Mouse (Mus musculus): ENCODE data around the gene Abcf1. TPM values are rescaled to one million over a fixed set of nuclear protein-coding genes. Genes with fewer than 3 reads are reported as not detected.
"Not testable (repeated sequence)": the region's sequence is repeated elsewhere in the genome, so short reads cannot be mapped to it uniquely, and the experiment has no call there.

The Abcf1 gene
- 10 to 100 TPM; 64.6 to 68.1 TPM for total RNA-seq (2021)
- long read RNA-seq, experiment 1, transcript Abcf1-205 (4 exons, 855 nt), result minor isoform, 33 of 104 reads
- long read RNA-seq, experiment 1, transcript Abcf1-201 (23 exons, 3,161 nt), result major isoform, 38 of 104 reads
- long read RNA-seq, experiment 1, partial matches to known transcripts, result 30 of 104 reads
- long read RNA-seq, experiment 1, other reads (novel, unspliced or antisense), result 3 of 104 reads
- long read RNA-seq, experiment 2, transcript Abcf1-205 (4 exons, 855 nt), result minor isoform, 29 of 146 reads
- long read RNA-seq, experiment 2, transcript Abcf1-201 (23 exons, 3,161 nt), result major isoform, 91 of 146 reads
- long read RNA-seq, experiment 2, partial matches to known transcripts, result 21 of 146 reads
- long read RNA-seq, experiment 2, other reads (novel, unspliced or antisense), result 5 of 146 reads

DNA sequence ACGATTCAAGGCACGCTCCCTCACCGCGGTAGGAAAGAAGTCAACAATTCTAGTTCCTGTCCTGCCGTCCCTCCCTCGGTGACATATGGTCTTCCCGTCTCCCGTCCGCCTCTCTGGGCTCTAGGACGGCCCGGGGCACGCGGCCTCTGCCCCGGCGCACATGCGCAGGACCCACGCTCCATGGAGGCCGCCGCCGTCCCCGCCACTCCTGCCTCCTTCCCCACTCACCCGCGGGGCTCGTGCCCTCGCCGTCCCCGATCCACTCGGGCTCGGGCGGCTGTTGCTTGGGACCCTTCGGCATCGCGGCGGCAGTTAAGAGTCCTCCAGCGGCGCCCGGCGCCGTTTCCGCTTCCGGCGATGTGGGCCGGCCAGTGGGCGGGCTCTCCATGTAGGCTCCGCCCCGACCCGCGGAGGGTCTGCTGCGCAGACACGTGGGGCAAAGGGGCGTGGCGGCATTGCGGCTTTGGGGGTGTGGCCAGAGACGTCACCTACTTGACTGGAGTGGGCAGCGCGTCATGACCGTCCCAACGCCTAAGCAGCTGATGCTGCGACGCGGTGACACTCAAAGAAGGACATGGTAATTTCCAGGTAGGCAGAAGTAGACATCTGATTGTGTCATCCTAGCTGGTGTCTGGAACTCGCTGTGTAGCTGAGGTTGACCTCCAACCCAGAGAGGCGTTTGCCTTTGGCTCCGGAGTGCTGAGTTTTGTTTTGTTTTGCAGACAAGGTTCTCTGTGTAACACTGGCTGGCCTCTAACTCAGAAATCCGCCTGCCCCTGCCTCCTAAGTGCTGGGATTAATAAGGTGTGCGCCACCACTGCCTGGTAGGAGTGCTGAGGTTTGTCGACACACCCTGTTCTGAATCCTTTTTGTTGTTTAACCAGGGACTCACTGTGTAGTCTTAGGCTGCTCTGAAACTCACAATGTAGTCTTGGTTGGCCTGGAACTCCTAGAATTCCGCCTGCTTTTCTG is at the start of gene Abcf1:
Gene Abcf1, minus strand, starts transcription at position 344 of the 972 bp plus-strand sequence.
- peak; percentile 96 for DNase-seq

DNA sequence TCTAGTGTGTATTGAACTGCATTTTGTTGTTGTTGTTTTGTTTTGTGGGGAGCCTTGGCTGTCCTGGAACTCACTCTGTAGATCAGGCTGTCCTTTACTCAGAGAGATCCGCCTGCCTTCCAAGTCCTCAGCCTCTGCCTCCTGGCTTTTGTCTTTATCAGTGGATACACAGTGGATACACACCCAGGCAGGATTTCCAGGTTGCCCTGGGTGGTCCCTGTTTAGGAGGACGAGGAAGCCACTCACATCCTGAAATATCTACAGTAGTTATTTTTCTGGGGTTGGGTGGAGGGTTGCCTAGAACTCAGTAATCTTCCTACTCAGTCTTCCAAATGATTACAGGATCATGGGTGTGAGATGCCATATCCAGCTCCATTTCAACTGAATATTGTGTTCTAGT is 49.4 kb upstream of the Abcf1 start:
- no peak for DNase-seq

DNA sequence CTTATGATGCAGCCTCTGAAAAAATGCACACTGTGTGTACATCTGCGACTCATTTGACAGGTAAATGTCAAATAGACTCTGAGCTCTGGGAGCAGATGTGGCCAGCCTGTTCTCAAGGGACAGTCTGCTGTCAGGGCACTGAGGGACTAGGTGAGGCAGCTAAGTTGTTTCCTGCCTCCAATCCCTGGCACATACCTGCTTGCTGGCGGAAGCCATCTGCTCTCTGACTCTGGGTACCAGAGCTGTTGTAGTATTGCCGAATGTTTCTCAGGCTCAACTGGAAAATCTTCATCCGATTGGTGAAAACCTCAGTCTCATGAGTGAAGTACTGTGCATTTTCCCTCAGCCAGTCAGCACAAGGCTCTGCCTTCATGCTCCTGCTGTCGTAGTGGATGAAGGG is 47.5 kb upstream of the Abcf1 start:
- no peak for DNase-seq

DNA sequence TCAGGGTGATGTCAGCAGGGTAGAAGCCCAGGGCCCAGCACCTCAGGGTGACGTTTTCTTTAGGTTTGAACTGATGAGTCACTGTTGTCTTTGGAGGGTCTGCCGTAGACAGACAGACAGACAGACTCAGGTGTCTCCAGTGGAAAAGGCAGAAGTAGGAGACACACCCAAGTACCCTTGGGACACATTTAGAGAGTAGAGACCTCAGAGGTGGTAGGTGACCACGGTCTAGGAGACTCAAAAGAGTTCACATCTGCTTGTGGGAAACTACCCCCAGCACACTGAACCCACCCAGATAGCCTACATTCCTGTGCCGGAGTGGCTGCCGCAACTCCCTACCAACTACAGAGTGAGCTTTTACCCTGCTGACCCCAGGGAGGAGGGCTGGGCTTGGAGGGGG is 45.4 kb upstream of the Abcf1 start:
- no peak for DNase-seq

DNA sequence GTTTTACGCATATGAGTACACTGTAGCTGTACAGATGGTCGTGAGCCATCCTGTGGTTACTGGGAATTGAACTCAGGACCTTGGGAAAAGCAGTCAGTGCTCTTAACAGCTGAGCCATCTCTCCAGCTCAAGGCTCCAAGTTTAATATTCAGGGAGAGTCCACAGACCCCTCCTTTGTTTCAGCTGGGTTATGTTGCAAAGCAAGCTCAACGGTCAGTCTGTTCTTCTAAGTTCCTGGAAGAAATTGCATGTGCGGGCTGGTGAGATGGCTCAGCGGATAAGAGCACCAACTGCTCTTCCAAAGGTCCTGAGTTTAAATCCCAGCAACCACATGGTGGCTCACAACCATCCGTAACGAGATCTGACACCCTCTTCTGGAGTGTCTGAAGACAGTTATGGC is 34.8 kb upstream of the Abcf1 start:
- DNase-seq, result not testable (repeated sequence)

DNA sequence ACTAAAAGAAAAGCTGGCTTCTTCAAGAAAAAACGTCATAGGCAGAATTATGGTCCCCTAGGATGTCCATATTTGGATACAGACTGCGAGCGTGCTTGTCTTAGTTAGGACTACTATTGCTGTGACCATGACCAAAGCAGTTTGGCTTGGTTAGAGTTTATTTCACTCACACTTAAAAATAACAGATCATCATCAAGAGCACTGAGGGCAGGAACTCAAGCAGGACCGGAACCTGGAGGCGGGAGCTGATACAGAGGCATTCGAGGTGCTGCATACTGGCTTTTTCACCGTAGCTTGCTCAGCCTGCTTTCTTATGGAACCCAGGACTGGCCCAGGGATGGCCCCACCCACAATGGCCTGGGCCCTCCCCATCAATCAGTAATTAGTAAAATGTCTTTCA is 33.8 kb upstream of the Abcf1 start:
- no peak for DNase-seq

DNA sequence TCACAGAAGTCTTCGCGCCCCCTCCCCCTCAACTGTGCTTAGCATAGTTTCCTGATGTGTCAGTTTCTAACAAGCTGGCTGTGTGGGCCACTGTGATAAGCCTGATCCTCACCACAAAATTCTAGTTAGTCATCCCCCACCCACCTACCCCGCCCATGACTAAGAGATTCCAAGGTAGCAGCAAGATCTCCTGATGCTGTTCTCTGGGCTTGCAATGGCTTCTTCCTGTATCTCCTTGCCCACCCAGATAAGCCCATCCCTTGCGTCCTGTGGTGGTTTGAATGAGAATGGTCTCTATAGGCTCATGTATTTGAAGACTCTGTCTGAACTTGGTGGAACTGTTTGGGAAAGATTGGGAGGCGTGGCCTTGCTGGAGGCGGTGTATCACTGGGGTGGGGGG is 32.4 kb upstream of the Abcf1 start:
- DNase-seq, result no peak

DNA sequence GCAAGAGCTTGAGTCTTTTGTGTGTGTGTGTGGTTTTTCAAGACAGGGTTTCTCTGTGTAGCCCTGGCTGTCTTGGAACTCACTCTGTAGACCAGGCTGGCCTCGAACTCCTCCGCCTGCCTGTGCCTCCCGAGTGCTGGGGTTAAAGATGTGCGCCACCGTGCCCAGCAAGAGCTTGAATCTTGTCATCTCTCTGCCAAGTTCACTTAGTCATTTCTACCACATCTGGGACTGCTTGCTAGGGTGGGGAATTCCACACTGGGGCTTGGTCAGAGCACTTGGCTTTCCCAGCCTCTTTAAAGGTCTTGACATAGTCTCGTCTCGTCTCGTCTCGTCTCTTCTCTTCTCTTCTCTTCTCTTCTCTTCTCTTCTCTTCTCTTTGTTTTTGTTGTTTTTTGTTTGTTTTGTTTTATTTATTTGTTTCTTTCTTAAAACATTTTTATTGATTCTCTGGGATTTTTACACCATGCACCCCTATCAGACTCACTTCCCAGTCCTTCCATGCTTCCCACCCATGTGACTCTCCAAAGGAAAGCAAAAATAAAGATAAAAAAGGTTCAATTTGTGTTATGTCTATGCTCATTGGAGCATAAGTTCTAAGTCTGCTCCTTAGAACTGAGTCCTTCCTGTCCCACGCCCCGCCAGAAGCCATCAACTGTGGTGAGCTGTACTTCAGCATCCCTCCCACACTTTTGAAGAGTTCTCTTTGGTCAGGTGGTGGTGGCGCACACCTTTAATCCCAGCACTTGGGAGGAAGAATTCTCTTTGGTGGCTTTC is 31.7 kb upstream of the Abcf1 start:
- DNase-seq, result no peak

DNA sequence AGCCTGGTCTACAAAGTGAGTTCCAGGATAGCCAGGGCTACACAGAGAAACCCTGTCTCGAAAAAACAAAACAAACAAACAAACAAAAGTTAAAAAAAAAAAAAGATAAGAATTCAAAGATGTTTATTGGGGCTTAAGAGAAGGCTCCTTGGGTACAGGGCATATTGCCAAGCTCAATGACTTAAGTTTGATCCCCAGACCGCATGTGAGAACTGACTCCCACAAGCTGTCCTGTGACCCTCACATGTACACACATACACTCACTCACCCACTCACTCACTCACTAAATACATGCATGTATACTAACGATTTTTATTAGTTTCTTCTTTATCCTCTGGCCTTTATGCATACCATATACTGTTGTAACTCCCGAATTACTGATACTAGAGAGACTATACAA is 30.8 kb upstream of the Abcf1 start:
- DNase-seq, result no peak

DNA sequence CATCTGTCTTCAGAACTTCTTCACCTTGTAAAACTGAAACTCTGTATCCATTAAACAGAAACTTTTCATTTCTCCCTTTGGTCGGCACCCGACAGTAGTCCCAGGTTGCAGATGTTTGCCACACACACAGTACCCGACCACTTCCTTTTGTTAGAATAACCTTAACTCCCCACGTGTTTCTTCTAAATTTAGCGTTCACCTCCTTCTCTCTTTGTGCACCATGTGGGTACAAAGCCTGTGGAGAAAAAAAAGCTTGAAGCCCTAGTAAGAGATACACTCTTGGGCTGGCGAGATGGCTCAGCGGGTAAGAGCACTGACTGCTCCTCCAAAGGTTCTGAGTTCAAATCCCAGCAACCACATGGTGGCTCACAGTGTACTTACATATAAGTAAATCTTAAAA is 29.8 kb upstream of the Abcf1 start:
- DNase-seq, result no peak

DNA sequence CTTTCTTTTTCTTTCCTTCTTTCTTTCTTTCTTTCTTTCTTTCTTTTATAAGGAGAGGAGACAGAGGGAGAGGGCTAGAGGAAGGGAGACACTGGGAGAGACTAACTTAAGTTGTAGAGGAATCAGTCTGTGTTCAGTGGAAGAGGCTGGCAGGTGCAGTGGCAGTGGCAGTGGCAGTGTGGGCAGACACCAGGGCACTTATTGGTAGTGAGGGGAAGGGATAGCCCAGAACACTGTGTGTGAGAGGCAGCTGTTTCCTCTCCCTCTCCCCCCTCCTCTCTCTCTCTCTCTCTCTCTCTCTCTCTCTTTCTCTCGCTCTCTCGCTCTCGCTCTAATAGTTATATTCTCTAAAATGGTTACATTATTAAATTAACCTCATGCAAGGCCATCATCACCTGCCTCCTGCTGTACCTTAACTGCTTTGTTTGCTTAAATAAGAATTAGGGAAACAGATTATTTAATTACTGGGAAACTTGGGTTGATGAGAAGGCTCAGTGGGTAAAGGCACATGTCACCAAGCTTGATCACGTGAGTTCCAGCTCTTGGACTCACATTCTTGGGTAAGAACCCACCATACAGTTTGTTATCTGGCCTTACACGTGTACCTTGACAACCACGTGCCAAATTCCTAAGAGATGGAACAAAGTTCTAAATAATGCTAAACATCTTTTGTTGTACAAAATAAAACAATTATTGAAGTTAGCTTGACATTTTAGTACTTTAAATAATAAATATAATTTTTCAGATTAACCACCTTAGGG is 29.2 kb upstream of the Abcf1 start:
- no peak for DNase-seq

DNA sequence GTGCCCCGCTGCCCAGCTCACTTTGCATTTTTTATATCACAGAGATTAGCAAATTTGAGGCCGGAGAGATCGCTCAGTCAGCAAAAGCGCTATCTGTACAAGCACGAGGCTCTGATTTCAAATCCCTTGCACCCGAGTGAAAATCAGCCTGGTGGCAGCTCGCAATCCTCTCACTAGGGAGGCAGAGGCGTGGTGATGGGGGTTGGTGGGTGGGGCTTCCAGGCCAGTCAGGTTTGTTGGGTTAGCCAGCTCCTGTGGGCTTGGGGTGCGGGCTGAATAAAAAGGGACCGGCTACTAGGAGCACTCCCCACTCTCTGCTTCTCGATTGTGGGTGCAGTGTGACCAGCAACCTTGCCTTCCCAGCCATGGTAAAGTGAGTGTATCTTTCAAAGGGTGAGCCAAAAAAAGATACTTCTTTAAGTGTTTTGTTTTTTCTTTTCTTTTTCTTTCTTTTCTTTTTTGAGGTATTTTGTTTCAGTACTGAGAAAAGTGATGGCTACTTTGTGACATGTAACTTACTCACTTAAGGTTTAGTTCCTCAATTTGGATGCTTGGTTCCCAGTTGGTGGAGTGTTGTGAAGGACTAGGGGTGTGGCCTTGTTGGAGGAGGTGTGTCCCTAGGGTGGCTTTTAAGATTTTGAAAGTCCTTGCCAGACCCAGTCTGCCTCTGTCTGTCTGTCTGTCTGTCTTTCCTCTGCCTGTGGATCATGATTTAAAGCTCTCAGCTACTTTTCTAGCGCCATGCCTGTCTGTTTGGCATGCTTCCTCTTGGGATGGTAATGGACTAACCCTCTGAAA is 28.4 kb upstream of the Abcf1 start:
- DNase-seq, result no peak

DNA sequence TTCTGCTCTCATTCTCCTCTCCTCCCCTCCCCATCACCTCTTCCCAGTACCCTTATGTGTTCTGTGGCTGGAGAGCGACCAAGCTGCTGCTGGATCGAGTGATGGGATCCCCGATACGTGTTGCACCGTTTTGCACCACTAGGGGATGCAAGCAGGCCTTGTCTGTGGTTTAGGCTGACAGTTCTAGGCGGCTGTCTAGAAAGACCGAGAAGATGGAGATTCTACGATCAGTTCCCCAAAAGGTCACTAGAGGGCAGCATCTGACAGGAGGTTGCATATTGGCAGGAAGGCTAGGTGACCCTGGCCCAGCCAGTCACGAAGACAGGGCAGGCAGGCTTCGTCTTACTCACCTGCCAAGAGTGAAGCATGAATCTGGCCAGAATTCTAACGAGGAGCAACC is 27.4 kb upstream of the Abcf1 start:
- peak; percentile 88 for DNase-seq

DNA sequence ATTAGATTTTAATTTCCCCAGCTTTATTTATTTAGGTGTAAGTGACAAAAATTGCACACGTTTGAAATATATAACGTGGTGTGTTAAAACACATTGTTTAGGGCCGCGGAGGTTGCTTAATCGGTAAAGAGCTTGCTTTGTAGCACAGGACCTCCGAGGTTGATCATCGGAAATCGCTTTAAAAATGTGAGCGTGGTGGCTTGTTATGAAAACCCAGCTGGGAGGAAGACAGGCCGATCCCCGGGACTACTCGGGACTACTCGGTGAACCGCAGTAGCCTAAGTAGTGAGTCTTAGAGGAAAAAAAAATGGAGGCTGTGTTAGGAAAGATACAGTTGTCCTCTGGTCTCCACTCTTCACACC is 25.3 kb upstream of the Abcf1 start:
- DNase-seq, result no peak

DNA sequence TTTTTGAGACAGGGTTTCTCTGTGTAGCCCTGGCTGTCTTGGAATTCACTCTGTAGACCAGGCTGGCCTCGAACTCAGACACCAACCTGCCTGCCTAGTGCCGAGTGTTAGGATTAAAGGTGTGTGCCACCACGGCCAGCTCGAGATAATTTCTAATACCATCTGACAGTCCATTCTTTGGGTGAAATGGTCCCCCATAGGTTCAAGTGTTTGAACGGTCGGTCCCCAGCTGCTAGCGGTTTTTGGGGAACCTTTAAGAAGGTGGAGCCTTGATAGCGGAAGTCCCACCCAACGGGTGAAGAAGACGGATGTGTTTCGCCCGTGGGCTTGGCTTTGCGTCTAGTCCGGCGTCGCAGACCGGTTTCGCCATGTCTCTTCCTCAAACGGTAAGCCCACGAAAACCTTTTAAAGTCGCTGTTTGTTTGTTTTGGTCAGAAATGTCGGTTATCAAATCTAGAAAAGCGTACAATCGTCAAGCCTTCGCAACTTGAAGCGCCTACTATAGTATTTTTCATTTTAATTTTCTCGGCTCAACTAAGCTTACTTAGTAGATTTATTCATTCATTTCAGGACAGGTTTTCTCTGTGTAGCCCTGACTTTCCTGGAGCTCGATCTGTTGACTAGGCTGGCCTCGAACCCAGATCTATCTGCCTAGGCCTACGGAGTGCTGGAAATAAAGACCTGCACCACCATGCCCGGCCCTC is 24.8 kb upstream of the Abcf1 start:
- DNase-seq, result peak; percentile 77

DNA sequence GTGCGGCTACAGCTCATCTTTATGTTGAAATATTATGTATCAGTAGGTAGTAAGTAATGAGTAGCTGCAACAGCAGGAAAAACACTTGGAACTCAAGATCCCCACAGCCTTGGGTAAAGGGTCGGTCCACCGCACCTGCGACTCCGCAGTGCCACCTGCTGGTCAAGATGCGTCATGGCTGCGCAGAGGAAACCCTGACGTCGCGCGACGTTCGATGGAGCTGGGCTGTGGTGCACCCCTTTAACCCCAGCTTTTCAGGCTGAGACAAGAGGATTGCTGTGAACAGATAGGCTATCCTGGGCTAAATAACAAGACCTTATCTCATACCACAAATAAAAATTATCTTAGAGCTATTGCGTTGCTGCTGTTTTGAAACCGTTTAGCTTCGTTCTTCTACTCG is 24.1 kb upstream of the Abcf1 start:
- peak; percentile 54 for DNase-seq

DNA sequence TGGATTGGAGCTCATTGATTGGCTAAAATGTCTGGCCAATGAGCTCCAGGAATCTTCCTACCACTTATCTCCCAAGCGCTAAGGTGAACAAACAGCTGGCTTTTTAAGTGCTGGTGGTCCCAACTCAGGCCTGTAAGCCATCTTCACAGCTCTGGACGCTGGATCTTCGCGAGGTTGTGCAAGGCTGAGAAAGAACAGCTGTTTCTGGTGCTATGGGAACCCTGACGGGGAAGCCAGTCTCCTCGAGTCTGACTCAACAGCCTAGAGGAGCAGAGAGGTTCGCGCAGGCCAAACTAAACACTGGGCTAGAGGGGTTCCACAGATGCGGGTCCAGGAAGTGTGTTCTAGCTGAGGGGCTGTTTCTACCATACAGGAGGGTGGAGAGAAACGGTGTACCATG is 22.2 kb upstream of the Abcf1 start:
- no peak for DNase-seq

DNA sequence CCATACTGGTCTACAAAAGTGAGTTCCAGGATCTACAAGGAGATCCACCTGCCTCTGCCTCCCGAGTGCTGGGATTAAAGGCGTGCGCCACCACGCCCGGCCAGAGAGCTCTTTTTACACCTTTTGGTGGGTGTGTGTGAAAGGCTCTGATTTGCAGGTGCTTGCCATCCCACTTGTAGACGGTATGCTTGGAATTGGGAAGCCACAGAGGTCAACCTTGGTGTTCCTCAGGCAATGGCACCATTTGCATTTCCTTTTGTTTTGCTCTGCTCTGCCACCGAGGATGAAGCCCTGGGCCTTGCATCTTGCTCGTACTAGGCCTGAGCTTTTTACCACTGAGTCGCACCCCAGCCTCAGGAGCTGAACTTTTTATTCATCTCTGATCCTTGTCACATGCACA is 12.2 kb upstream of the Abcf1 start:
- no peak for DNase-seq

DNA sequence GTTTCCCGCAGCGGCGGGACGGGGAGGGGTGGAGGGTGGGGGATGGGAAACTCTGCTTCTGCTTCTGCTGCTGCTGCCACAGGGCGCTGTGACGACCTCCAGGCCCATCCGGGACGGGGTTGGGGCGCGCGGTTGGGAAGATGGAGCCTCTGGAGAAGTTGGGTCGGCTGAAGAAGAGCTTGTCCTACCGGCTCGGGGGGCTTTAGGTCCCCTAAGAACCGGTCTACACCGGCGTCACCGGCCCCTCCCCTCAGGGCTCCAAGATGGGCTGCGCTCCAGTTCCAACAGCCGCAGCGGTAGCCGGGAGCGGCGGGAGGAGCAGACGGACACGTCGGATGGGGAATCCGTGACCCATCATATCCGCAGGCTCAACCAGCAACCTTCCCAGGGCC is 10.8 kb upstream of the Abcf1 start:
- peak; percentile 58 for DNase-seq
